ENCODE assay signal across 13 mouse cellular contexts in genomic region chr11:89937241-89937640, GRCm38 (mm10).
DNase-seq lines count a peak whose midpoint lies in the region; ATAC-seq and TF ChIP-seq lines count a peak whose summit lies in the region.
"Had no signal": no experiment of that assay in that cellular context is flagged by ENCODE, and none has a peak within 500 bp of the region (broad histone marks: within the 10 kb centered on the region; RNA-seq: fewer than 3 reads in every experiment).

No protein-coding gene starts in this region.

- no peaks in the 10 kb centered on the region for H3K36me3 ChIP-seq in lung, postnatal 0 days (ENCODE audit: insufficient read depth, low read length)

- no peak for ATAC-seq in lung, postnatal 0 days
- 0 out of 2 replicates have a peak, but pooled peaks have one; percentile 39 for ATAC-seq in neutrophil, adult 5-6 weeks (ENCODE audit: extremely low read depth, insufficient number of reproducible peaks, low FRiP score, poor library complexity, severe bottlenecking)
- ATAC-seq: activated CD4-positive, CD25-positive, alpha-beta regulatory T cell, adult 4 months; forebrain, embryonic 14.5 days had no signal

- peak; percentile 35; the same call in 1 of the 2 replicates for TF ChIP-seq CTCF in lung, postnatal 0 days (IDR thresholded peaks at IDR 0.05)

- H3K4me1 ChIP-seq in lung, postnatal 0 days (ENCODE audit: insufficient read depth, low read depth, low read length) = no peaks in the 10 kb centered on the region

- DNase-seq in kidney, adult 8-10 months = peak; percentile 2 to 6
- no peak for DNase-seq in kidney, adult 11 months
- no peak for DNase-seq in lung, postnatal 0 days (ENCODE audit: low spot score)
- DNase-seq in lung, postnatal 25 days (ENCODE audit: low spot score) = no peak
- peak; percentile 13 for DNase-seq in R1 (ENCODE audit: low read depth, low spot score)
- DNase-seq in adrenal gland, postnatal 10 days = no peak
- no peak for DNase-seq in neural tube, embryonic 10.5 days (ENCODE audit: extremely low spot score, low spot score)
- DNase-seq: cerebellum, adult 11-12 months; thymus, postnatal 4 days had no signal

- H3K9me3 ChIP-seq in lung, postnatal 0 days (ENCODE audit: low read length) = no peaks in the 10 kb centered on the region

- TF ChIP-seq EP300 in lung, postnatal 0 days (IDR thresholded peaks at IDR 0.05) = no peak

- H3K27ac ChIP-seq in lung, postnatal 0 days (ENCODE audit: low read length) = no peak overlapping the region

- no peak overlapping the region for H3K9ac ChIP-seq in lung, postnatal 0 days (replicated peaks; ENCODE audit: low read depth)

- H3K4me3 ChIP-seq in lung, postnatal 0 days (ENCODE audit: low read depth, low read length) = no peak overlapping the region

- WGBS in lung, postnatal 0 days = 23% methylated on average over 7 of the region's 7 CpGs

- no peaks in the 10 kb centered on the region for H3K27me3 ChIP-seq in lung, postnatal 0 days (replicated peaks; ENCODE audit: insufficient read depth, low read length)

- H3K4me2 ChIP-seq in lung, postnatal 0 days (replicated peaks; ENCODE audit: low read depth, low read length) = no peak overlapping the region
- H3K4me2 ChIP-seq: midbrain, embryonic 11.5 days had no signal

Comparison
In these comparisons a context has a peak if more than half of its experiments do, and no peak if none do; other contexts are left out.
1. DNase-seq: peak in kidney, adult 8-10 months (2 of 2) and R1 (single experiment); none in kidney, adult 11 months (single experiment), lung, postnatal 0 days (single experiment), lung, postnatal 25 days (single experiment), adrenal gland, postnatal 10 days (single experiment) and neural tube, embryonic 10.5 days (single experiment).